Comparison of ENCODE assay signal across 12 mouse cellular contexts in the genomic region with DNA sequence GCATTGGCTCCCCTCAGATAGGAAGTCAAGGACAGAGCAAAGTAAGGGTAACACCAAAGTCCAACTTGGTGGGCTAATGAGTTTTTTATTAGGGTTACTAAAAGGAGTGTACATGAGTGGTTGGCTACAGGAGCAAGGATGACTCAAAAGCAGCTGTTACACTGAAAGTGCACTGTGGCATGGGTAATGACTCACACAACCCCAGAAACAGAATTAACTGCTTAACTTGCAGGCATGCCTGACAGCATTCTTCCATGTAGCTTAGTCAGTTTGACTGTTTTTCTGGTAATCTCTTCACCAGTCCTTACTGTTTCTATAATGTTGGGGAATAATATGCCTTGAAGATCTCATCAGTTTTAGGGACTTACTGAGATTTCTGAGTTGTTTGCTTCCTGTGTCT.
"Had no signal": no experiment of that assay in that cellular context is flagged by ENCODE, and none has a peak within 500 bp of the region (broad histone marks: within the 10 kb centered on the region; RNA-seq: fewer than 3 reads in every experiment).

No protein-coding gene starts in this region.

- H3K4me1 ChIP-seq: limb, embryonic 15.5 days; liver, embryonic 13.5 days; midbrain, embryonic 13.5 days; neural tube, embryonic 15.5 days had no signal

- H3K9ac ChIP-seq: limb, embryonic 15.5 days; liver, embryonic 13.5 days; liver, postnatal 0 days; midbrain, embryonic 13.5 days; neural tube, embryonic 15.5 days had no signal

- DNase-seq: kidney, postnatal 10 days; layer of hippocampus, postnatal 36 days; liver, embryonic 13.5 days; liver, postnatal 0 days; lung, postnatal 36 days; right cerebral cortex, postnatal 4 days; spleen, adult 18-20 months; thymus, adult 2 months; thymus, postnatal 25 days had no signal

- H3K4me2 ChIP-seq: limb, embryonic 15.5 days; liver, embryonic 13.5 days; midbrain, embryonic 13.5 days; neural tube, embryonic 15.5 days had no signal

- H3K27me3 ChIP-seq: limb, embryonic 15.5 days; liver, embryonic 13.5 days; midbrain, embryonic 13.5 days; neural tube, embryonic 15.5 days had no signal

- H3K27ac ChIP-seq: limb, embryonic 15.5 days; liver, embryonic 13.5 days; midbrain, embryonic 13.5 days; neural tube, embryonic 15.5 days had no signal

- H3K9me3 ChIP-seq: limb, embryonic 15.5 days; liver, embryonic 13.5 days; midbrain, embryonic 13.5 days; neural tube, embryonic 15.5 days had no signal

- H3K36me3 ChIP-seq: limb, embryonic 15.5 days; liver, embryonic 13.5 days; midbrain, embryonic 13.5 days; neural tube, embryonic 15.5 days had no signal

- H3K4me3 ChIP-seq: limb, embryonic 15.5 days; liver, embryonic 13.5 days; midbrain, embryonic 13.5 days; neural tube, embryonic 15.5 days had no signal
